Mouse (Mus musculus) liver, embryonic 14.5 days (tissue): ENCODE measurements around the gene Ajm1.

Source experiments
- CTCF ChIP-seq: IDR thresholded peaks from 2 replicates; pipeline ENCODE4 v1.5.1; 2016; ENCODE audit warnings: antibody characterized with exemption, low read depth, control low read depth
- EP300 ChIP-seq: IDR thresholded peaks from 2 replicates; pipeline ENCODE4 v1.6.1; 2016; ENCODE audit warnings: antibody characterized with exemption, low read depth

GRCm38 (mm10) chr2:25579737-25580460, 1.7 kb downstream of the Ajm1 start:
- TF ChIP-seq CTCF, result peak; percentile 66
- no peak for TF ChIP-seq EP300
